Comparison of ENCODE assay signal across 23 mouse cellular contexts in the genomic region with DNA sequence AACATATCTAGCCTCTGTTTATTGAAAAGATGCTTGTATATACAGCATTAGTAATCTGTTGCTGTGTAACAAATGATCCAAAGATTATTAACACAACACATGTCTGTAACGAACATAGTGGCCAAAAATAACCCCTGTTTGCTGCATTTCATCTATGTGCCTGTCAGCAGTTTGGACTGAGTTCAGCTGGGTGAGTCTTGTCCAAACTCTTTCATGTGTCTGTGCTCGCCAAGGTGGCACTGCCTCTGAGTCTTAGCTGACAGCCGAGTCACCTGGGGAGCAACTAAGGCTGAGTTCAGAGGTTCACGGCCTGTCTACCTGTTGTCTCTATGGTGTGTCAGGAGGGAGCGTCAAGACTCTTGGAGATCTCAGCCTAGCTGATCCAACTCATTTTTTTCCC. TPM values are rescaled to one million over a fixed set of nuclear protein-coding genes. Genes with fewer than 3 reads are reported as not detected.
DNase-seq lines count a peak whose midpoint lies in the region; ATAC-seq lines count a peak whose summit lies in the region.
"Had no signal": no experiment of that assay in that cellular context is flagged by ENCODE, and none has a peak within 500 bp of the region (broad histone marks: within the 10 kb centered on the region; RNA-seq: fewer than 3 reads in every experiment).

No protein-coding gene starts in this region.

- no peak overlapping the region for H3K9ac ChIP-seq in heart, embryonic 11.5 days (ENCODE audit: low read depth, low read length)
- H3K9ac ChIP-seq: liver, embryonic 13.5 days; stomach, embryonic 15.5 days had no signal

- no peaks in the 10 kb centered on the region for H3K36me3 ChIP-seq in heart, embryonic 11.5 days (ENCODE audit: control insufficient read depth, insufficient read depth, low read length)
- H3K36me3 ChIP-seq: embryonic facial prominence, embryonic 10.5 days; liver, embryonic 13.5 days; stomach, embryonic 15.5 days had no signal

- DNase-seq in heart, adult 11 months = peak; percentile 92
- peak; percentile 69 for DNase-seq in kidney, adult 9 months
- no peak for DNase-seq in kidney, postnatal 10 days
- DNase-seq in heart, postnatal 36 days = peak; percentile 18 to 26
- peak; percentile 62 to 70 for DNase-seq in kidney, postnatal 36 days
- DNase-seq in cerebellum, adult 18-20 months = no peak
- no peak for DNase-seq in Muller cell, postnatal 12 days (ENCODE audit: inconsistent ontology term)
- DNase-seq: adrenal gland, postnatal 10 days; B cell, adult 2 months; cerebellum, adult 11-12 months; left cerebral cortex, postnatal 4 days; liver, embryonic 13.5 days; midbrain, embryonic 14.5 days; right cerebral cortex, postnatal 4 days; thymus, adult 2 months had no signal

- H3K9me3 ChIP-seq in heart, embryonic 11.5 days (replicated peaks; ENCODE audit: control insufficient read depth, low read length) = no peaks in the 10 kb centered on the region
- H3K9me3 ChIP-seq: embryonic facial prominence, embryonic 10.5 days; liver, embryonic 13.5 days; stomach, embryonic 15.5 days had no signal

- H3K4me3 ChIP-seq in heart, embryonic 11.5 days (ENCODE audit: low read depth, low read length) = no peak overlapping the region
- H3K4me3 ChIP-seq: embryonic facial prominence, embryonic 10.5 days; layer of hippocampus, adult 2 months; liver, embryonic 13.5 days; stomach, embryonic 15.5 days had no signal

- no peak overlapping the region for H3K4me2 ChIP-seq in heart, embryonic 11.5 days
- H3K4me2 ChIP-seq: liver, embryonic 13.5 days; stomach, embryonic 15.5 days had no signal

- peaks cover 18% of the 10 kb centered on the region for H3K27me3 ChIP-seq in heart, embryonic 11.5 days (ENCODE audit: control insufficient read depth, insufficient read depth, low read length)
- H3K27me3 ChIP-seq: stomach, embryonic 15.5 days had no signal

- ATAC-seq in heart, embryonic 11.5 days (replicated peaks; ENCODE audit: insufficient number of reproducible peaks, low FRiP score, low TSS enrichment) = no peak
- ATAC-seq: forebrain, embryonic 14.5 days; hindbrain, postnatal 0 days; lung, postnatal 0 days had no signal

- intact Hi-C loops in heart, postnatal 36 days (cut with DNase I) = no loop called here

- WGBS in heart, embryonic 11.5 days (ENCODE audit: insufficient replicate concordance) = 55% methylated on average over 5 of the region's 5 CpGs

- no peaks in the 10 kb centered on the region for H3K4me1 ChIP-seq in heart, embryonic 11.5 days (ENCODE audit: control insufficient read depth, insufficient read depth, low read length)

- H3K27ac ChIP-seq in heart, embryonic 11.5 days (ENCODE audit: low read depth, low read length) = no peak overlapping the region
- H3K27ac ChIP-seq: embryonic facial prominence, embryonic 10.5 days; hindbrain, postnatal 0 days; layer of hippocampus, adult 2 months; liver, embryonic 13.5 days; stomach, embryonic 15.5 days had no signal

RNA-seq across cellular contexts. Expression of a gene that starts 5.1 kb away (rescaled TPM):
- polyA plus RNA-seq in heart, embryonic 11.5 days (2014; fragmentation: Nextera tagmentation; extraction: Ambion mirVana) = 0.99 and 1.0 TPM in 2 replicates
- total RNA-seq in heart, postnatal 36 days (2021) = 1 to 10 TPM; 2.1 to 2.7 TPM
- total RNA-seq: hematopoietic stem cell, adult 5-6 weeks had no signal

Comparison
In these comparisons a context has a peak if more than half of its experiments do, and no peak if none do; other contexts are left out.
1. DNase-seq: peak in heart, adult 11 months (single experiment), kidney, adult 9 months (single experiment), heart, postnatal 36 days (2 of 2) and kidney, postnatal 36 days (2 of 2); none in kidney, postnatal 10 days (single experiment), cerebellum, adult 18-20 months (0 of 2) and Muller cell, postnatal 12 days (single experiment).